Mouse (Mus musculus): ENCODE measurements at regions not wholly inside any gene's neighbourhood (a gene's known extent, or its start where the extent isn't known, plus 50 kb on each side); places are given as distances from the start of the nearest gene placed in this dataset.
A peak's percentile ranks its signal among the peaks of the same experiment; 100 is the strongest.
"Not testable (repeated sequence)": the region's sequence is repeated elsewhere in the genome, so short reads cannot be mapped to it uniquely, and the experiment has no call there.

DNA sequence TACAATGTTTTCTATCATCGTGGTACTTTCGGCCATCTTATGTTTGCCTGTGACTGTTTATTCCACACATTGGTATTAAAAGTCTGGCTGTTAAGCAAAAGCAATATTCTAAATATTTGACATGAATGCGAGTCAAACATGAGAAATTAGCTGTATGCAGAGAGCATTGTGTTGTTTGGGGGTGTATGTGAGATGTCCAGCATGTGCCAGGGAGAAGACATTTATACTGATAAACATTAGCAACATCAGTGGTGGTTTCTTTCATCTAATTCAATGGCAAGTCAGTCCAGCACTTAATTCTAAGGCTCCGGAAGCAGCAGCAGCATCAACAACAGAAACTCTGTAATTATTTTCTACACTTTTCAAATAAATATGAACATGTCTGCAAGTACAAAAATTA lies 219.1 kb downstream of the Tpbg start:
- no peak for DNase-seq (ENCODE audit: extremely low spot score in 1 of 2, low spot score in 2 of 2)
- intact Hi-C loops (cut with DNase I): no loop called here

DNA sequence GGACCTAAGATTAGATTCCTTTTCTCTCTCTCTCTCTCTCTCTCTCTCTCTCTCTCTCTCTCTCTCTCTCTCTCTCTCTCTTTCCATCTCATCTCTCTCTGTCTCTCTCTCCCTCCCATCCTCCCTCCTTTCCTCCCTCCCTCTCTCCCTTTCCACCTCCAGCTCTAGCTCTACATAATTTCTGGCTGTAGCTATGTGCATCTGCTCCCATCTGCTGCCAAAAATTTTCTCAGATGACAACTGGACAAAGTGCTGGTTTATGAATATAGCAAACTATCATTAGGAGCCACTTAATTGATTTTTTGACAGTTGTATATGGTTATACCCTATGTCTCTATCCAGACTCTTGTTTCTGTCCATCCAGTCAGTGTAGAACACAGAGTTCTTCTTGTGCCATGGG lies 237.1 kb downstream of the Tpbg start:
- DNase-seq (ENCODE audit: extremely low spot score in 1 of 2, low spot score in 2 of 2): no peak
- intact Hi-C loops (cut with DNase I): no loop called here

DNA sequence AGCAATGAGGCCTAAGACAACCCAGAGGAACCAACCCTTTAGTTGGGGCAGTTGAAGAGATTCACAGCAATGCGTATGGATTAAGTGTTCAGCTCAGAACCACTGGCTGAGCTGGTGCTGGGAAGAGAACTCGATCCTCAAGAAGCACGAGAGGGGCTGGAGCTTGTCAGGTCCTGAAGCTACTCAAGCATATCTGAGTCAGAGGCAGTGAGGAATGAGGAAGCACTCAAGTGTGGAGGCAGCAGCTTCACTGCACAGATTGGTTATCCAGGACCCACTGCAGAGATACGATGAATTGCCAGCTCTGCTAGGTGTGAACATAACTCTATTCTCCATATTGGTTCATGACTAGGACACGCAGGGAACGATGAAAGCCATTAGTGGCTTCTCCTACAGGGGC lies 239.7 kb downstream of the Tpbg start:
- intact Hi-C loops (cut with DNase I): no loop called here
- no peak for DNase-seq (ENCODE audit: extremely low spot score in 1 of 2, low spot score in 2 of 2)

DNA sequence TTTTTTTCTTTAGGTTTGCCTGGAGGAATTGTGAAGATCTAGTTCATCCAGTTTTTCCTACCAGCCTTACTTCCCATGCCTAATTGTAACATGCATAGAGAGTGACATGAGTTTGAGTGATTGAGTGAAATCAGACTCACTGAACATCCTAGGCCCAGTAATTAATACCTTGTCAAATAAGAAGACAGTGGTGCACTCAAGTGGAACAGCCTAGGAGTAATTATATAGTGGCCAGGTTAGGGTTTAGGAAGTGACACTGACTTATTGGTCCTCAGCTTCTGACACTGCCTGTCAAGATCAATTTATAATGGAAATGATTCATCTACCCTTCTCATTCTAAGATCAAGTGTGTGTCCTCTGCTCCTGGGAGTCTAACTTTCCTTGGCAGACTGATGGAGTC lies 250.8 kb downstream of the Tpbg start:
- intact Hi-C loops (cut with DNase I): no loop called here
- DNase-seq (ENCODE audit: extremely low spot score in 1 of 2, low spot score in 2 of 2): no peak

DNA sequence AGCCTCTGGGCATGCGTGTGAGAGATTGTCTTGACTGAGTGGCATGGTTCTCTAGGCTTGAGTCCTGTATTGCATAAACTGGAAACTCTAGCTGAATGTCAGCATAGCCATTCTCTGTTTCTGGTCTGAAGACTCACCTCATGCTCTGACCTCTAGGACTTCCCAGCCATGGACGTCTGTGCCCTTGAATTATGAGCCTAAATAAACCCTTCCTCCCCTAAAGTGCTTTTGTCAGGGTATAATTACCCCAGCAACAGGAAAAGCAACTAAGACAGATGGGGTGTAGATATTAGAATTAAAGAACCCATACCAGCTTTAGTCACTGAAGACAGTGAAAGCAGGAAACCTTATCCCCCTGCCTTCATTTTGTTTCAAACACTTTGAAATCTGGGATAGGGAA lies 253.3 kb downstream of the Tpbg start:
- intact Hi-C loops (cut with DNase I): no loop called here
- no peak for DNase-seq (ENCODE audit: extremely low spot score in 1 of 2, low spot score in 2 of 2)

DNA sequence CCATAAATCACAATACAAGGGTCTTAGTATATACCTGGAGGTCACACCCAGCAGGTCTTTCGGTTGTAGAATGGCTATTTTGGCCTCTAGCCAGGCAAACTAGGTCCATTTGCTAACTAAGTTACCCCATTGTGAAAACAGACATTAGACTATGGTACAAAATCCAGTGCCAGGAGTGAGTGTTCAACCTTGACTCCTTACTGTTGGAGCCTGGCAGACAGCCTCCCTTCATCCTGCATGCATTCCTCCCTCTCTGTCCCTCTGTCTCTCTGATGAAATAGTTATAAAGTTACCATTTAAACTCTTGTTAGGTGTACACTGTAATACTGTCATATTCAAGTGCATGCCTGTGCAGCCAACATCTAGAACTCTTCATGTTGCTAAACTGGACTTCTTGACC lies 254.1 kb downstream of the Tpbg start:
- intact Hi-C loops (cut with DNase I): no loop called here
- DNase-seq (ENCODE audit: extremely low spot score in 1 of 2, low spot score in 2 of 2): no peak

DNA sequence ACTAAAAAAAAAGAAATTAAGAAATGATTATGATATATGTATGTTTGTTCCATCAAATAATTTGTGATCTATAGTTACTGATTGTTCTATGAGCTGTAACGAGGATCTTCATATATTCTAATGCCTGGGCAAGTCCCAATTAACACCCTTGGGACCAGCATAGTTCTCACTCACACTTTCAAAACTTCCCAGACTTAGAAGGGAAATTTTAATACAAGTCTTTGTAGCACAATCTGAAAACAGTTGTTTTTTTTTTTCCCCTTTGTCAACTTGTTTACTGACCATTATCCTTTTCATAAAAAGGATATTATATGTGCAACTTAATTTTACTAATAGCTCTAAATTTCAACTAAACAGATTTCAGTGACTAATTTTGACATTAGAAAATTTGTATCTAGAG lies 257.1 kb downstream of the Tpbg start:
- intact Hi-C loops (cut with DNase I): no loop called here
- DNase-seq (ENCODE audit: extremely low spot score in 1 of 2, low spot score in 2 of 2): no peak

DNA sequence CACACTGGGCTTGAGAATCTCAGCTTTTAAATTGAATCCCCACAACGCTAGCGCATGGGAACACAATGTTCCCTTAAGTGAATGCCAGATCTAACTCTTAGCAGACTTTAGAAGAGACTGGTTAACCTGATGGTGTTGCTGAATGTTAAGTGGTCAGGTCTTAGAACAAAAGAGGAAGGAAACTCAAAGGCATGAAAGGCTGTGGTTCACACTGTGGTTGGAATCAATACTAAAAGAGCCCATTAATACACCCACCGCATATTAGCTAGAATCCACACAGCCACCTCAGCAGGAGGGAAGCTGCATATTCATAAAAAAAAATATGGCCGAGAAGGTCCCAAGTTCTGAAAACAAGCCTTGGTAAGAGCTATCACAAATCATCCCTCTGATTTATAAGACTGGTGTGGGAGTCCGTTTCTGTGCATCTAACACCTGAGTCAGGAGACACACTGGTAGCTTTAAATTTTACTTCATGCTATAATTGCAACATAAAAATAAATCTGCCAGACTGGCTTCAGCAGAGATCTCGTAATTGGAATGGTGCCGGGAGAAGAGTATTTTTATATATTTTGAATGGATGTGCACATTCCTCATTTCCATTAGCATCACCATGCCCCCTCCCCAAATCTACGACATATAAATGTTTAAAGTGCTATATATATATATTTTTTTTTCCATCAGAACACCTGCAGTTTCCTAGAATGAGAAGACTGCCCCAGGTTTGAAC lies 259.3 kb downstream of the Tpbg start:
- intact Hi-C loops (cut with DNase I): no loop called here
- peak in 1 of 2 experiments; percentile 23 for DNase-seq (ENCODE audit: extremely low spot score in 1 of 2, low spot score in 2 of 2)

DNA sequence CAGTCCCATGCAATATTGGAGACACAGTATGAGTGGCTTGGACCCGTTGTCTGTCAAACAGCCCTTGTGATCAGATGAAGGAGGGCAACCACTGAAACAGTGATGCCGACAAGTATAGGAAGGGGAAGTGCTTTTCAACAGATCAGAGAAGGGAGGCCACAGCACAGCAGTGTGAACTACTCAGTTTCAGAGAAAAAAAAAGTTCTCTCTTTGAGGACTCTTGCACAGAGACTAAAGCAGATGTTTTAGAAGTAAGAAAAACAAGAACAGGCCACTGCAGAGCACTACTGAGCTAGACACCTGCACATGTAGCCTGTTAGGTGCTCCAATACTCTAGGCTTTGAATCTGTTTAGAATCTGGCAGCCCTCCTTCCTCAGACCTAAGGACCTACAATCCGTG lies 261.4 kb downstream of the Tpbg start:
- DNase-seq (ENCODE audit: extremely low spot score in 1 of 2, low spot score in 2 of 2): no peak
- intact Hi-C loops (cut with DNase I): no loop called here

DNA sequence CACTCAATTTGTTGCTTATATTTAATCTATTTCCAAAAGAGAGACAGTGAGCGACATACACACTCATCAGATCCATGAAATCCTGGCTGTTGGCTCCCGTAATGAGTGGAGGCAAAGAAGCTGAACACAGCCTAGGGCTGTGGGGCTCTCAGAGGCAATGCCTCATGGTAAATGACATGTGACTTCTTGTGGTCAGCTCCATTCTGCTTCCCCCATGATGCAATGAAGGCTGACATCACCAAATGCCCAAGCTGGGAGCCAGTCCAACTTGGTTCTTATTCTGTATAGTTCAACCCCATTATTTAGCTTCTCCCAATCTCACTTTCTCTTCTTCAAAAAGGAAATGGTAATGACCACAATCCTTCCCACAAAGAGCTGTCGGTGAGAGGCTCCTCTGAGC lies 262.5 kb downstream of the Tpbg start:
- intact Hi-C loops (cut with DNase I): no loop called here
- DNase-seq (ENCODE audit: extremely low spot score in 1 of 2, low spot score in 2 of 2): no peak

DNA sequence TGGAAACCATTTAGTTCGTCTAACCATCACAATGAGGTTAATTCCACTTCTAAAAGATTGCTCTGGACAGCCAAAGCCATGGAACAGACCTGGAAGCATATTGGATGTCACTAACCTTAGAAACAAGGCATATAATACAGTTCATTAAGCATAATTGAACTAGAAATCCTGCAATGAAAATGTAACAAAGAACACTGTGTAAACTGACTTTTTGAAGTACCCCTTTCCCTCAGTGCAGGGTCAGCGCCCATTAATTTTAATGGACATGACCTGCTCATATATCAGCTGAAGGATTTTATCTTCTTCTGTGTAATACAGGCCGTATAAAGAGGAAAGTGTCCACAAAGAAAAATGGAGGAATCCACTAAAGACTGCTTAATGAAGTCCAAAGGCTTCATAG lies 263.7 kb downstream of the Tpbg start:
- DNase-seq (ENCODE audit: extremely low spot score in 1 of 2, low spot score in 2 of 2): no peak
- intact Hi-C loops (cut with DNase I): no loop called here

DNA sequence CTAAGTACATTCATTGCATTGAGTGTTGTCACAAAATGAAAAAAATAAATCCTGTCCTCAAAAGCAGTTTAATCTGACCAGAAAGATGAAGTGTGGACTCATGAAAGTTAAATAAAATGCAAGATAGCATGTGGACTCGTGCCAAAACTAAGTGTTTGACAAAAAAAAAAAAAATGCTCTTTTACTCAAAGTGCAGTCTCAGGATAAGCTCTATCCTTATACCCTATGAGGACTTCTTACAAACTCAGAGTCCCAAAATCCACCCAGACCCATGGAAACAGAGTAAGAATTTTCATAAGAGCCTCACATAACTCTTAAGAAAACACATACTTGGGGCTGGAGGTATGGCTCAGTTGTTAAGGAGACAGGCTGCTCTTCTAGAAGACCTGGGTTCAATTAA lies 267.7 kb downstream of the Tpbg start:
- intact Hi-C loops (cut with DNase I): no loop called here
- DNase-seq (ENCODE audit: extremely low spot score in 1 of 2, low spot score in 2 of 2): no peak

DNA sequence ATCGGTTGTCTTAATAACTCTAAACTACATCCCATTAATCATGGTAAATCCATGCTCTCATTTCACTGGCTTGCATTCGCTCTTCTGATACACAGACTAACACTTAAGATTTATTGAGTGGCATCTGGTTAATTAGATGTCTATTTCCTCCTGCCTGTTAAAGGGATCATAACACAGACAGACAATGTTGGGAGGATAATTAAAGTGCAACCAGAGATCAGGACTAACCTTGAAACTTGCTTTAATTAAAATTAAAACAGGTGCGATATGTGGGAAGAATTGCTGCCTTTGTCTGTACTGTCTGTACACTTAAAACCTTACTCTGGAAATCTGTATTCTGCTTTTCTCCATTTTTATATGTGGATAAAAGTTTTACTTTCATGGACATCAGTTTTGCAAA lies 277.2 kb downstream of the Tpbg start:
- intact Hi-C loops (cut with DNase I): no loop called here
- no peak for DNase-seq (ENCODE audit: extremely low spot score in 1 of 2, low spot score in 2 of 2)

DNA sequence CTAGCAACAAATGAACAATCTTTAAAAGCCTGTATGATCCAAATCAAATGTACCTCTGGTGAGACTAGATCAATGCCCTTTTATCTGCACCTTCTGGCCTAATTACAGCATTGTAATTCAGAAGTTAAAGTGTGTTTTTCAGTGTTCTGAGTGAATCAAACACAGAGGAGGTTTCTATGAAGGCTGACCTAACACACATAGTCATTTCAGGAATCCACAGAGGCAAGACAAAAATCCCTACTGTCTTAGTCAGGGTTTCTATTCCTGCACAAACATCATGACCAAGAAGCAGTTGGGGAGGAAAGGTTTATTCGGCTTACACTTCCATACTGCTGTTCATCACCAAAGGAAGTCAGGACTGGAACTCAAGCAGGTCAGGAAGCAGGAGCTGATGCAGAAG lies 293.4 kb downstream of the Tpbg start:
- DNase-seq (ENCODE audit: extremely low spot score in 1 of 2, low spot score in 2 of 2); intact Hi-C loops (cut with DNase I): not testable (repeated sequence)

DNA sequence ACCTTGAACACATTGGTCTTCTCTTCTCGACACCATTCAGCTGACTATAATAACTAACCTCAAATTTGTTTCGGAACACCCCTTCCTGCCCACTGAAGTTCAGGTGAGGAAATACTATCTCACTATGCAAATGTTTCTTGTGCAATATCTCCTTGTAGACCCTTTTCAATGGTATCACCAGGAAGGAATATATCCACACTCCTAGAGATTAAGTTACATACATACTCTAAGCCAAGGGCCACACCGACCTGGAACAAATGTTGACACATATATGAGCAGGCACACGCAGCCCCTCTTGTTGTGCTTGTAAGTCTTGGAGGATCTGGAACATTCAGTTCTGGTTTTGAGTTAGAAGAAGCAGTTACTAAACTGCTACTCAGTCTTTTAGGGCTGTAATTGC lies 303.7 kb downstream of the Tpbg start:
- intact Hi-C loops (cut with DNase I): no loop called here
- DNase-seq (ENCODE audit: extremely low spot score in 1 of 2, low spot score in 2 of 2): no peak

DNA sequence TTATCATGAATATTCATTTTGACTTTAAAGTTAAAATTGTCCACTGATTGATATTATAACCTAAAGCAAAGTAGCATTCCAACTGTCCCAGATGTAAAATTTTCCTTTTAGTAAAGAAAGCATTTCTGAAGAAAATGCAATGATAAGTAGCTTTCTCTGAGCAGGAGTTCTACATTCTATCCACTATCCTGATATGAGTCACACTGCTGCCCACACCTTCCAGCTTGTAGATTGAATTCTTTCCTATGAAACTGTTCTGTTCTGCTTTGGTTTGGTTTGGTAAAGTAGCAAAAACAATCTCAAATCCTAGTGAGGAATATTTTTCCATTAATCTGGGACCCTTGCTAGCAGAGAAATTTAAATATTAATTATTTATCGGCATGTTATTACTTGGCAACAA lies 304.4 kb downstream of the Ube2cbp start:
- DNase-seq (ENCODE audit: extremely low spot score in 1 of 2, low spot score in 2 of 2): no peak
- intact Hi-C loops (cut with DNase I): no loop called here

DNA sequence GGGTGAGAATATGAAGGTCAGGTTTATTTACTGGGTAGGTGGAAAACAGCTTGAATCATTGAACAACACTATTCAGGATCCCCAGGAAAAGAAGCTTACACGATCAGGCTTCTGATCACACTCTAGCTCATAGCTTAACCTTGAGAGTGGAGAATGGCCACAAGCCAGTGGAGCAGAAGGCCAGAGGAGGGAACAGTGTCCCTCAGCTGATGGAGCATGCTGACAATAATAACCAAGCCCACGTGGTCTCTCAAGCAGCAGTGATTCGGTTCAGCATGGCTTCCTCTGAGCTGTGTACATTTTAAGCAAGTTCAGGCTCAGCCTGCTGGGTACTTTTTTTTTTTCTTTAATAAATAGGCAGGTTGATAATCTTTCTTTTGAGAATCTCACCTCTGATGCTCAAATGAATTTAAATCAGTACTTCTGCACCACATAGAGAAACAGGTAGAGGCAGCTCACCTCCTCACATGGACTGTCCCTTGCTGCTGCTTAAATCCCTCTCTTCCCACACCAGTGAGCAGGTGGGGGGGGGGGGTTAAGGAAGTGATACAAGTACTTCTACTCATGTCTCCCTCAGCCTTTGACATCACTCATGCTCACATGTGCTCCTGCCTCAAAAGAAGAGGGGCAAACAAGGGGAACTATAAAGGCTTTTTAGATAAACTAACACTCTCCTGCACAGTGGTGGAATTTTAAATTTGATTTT lies 298.2 kb downstream of the Ube2cbp start:
- intact Hi-C loops (cut with DNase I): no loop called here
- DNase-seq (ENCODE audit: extremely low spot score in 1 of 2, low spot score in 2 of 2): no peak

DNA sequence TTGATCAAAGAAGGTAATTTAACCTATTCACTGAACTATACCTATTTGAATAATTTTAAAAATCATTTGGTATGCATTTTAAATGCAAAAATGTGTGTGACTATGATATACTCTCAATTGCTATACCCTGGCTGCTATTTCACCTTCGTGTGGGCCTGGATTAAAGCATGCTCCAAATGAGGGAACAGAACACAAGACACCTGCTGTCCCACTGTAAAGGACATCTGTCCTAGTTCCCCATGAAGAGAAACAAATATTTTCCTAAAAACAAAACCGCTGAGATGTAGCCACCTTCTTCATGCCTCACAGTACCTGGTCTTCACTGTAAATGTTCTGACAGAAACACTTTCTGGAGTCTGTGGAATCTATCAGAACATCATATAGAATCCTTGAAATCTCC lies 294.0 kb downstream of the Ube2cbp start:
- intact Hi-C loops (cut with DNase I): no loop called here
- no peak for DNase-seq (ENCODE audit: extremely low spot score in 1 of 2, low spot score in 2 of 2)

DNA sequence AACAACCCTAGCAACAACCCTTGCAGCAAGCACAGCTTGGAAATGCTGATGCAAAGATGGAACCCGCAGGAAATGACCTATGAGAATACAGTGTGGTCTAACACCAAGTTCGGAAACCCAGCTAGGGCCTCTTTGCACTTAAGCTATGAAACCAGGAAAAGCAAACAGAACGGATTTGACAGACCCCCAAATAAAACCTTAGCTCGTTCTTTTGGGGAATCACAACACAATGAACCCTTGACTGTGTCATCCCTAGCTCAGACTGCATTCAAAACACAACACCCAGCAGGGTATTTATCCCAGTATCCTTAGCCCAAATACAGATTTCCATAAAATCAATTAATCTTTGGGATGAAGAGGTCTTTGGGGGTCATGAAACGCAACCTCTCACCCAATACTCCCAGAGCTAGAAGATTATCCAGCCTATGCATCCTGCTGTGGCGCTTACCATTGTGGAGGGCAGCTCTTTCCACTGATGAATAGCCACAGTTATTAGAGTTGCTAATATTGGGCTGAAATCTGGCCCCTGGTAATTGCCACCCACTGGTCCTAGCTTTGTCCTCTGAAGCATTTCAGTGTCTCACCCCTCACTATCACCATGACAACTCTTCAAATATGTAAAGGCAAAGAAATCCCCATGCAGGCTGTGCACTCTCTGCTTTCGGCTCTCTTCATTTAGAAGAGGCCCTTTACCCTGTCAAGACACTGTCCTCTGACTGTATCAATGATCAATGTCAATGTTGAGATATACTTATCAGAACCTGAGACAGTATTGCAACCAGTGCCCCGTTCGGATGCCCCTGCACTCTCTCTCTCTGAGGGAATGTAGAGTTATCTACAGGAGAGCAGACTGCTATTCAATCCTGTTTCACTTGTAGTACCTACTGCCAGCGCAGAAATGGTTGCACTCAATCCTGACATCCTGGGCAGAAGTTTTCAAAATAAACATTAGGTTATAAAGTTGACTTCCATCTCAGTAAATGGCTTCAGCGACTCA lies 277.7 kb downstream of the Ube2cbp start:
- intact Hi-C loops (cut with DNase I): no loop called here
- DNase-seq (ENCODE audit: extremely low spot score in 1 of 2, low spot score in 2 of 2): no peak

DNA sequence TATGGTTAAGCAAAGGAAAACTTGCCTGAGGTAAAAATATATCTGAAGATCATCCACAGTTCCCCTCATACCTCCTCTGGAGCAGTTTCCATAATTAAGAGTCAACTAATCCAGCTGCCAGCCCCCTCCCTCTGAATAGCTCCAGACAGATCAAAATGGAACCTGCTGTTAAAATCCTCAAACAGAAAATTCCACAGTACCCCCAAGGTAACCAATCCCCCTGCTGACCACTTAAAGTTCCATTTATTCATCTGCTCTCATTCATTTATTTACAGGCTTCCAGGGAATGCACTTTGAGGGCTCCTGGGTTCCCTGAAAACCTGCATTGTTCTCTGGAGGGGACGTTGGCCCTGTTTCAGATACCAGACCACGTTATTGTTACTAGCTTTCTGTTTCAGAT lies 275.9 kb downstream of the Ube2cbp start:
- intact Hi-C loops (cut with DNase I): no loop called here
- no peak for DNase-seq (ENCODE audit: extremely low spot score in 1 of 2, low spot score in 2 of 2)

Data from left cerebral cortex, postnatal 10 days (tissue).